Mouse (Mus musculus): ENCODE measurements around the gene Inca1.

GRCm38 (mm10) chr11:70697376-70697775 lies 2.6 kb downstream of the Inca1 start:
- no peak for TF ChIP-seq CTCF (IDR thresholded peaks at IDR 0.05; ENCODE audit: extremely low read depth, insufficient read depth, insufficient read length, insufficient replicate concordance)
- no peak for TF ChIP-seq POLR2A (IDR thresholded peaks at IDR 0.05; ENCODE audit: low read depth, low read length)
